ENCODE assay signal across 8 mouse cellular contexts in the genomic region with DNA sequence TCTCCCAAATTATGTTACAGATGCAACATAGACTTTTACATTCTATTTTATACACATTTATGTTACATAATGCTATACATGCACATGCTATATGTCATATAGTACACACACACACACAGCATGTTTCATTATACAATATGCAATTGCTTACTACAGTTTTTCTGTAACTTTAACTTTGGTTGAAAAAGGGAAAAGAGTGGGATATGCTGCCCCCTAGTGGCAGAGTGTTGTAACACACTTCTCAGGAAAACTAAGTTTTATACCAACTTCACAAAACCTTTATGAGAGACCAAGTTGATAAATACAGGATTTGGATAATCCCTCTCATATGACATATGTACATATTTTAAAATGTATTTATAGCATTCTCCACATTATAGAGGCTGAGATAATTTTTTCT. TPM values are rescaled to one million over a fixed set of nuclear protein-coding genes. Genes with fewer than 3 reads are reported as not detected.
DNase-seq lines count a peak whose midpoint lies in the region; ATAC-seq and TF ChIP-seq lines count a peak whose summit lies in the region.

No protein-coding gene starts in this region.

- no peaks in the 10 kb centered on the region; the same call in 1 of the 2 replicates for H3K27me3 ChIP-seq in forebrain, postnatal 0 days (ENCODE audit: insufficient read depth, low read length)
- no peaks in the 10 kb centered on the region for H3K27me3 ChIP-seq in forebrain, embryonic 11.5 days (ENCODE audit: control insufficient read depth, insufficient read depth, low read length)
- H3K27me3 ChIP-seq in hindbrain, postnatal 0 days (ENCODE audit: insufficient read depth, low read length) = no peaks in the 10 kb centered on the region
- no peaks in the 10 kb centered on the region for H3K27me3 ChIP-seq in lung, postnatal 0 days (replicated peaks; ENCODE audit: insufficient read depth, low read length)

- H3K9ac ChIP-seq in forebrain, postnatal 0 days = no peak overlapping the region
- no peak overlapping the region for H3K9ac ChIP-seq in forebrain, embryonic 11.5 days (ENCODE audit: low read length)
- H3K9ac ChIP-seq in hindbrain, postnatal 0 days (replicated peaks; ENCODE audit: low read length) = no peak overlapping the region
- H3K9ac ChIP-seq in lung, postnatal 0 days (replicated peaks; ENCODE audit: low read depth) = no peak overlapping the region

- H3K4me3 ChIP-seq in forebrain, postnatal 0 days (ENCODE audit: low read depth, low read length) = no peak overlapping the region
- no peak overlapping the region for H3K4me3 ChIP-seq in forebrain, embryonic 11.5 days (ENCODE audit: low read depth, low read length)
- H3K4me3 ChIP-seq in hindbrain, postnatal 0 days (ENCODE audit: low read length) = no peak overlapping the region
- H3K4me3 ChIP-seq in lung, postnatal 0 days (ENCODE audit: low read depth, low read length) = no peak overlapping the region

- ATAC-seq in forebrain, postnatal 0 days = 0 out of 2 replicates have a peak, but pooled peaks have one; percentile 29
- ATAC-seq in forebrain, embryonic 11.5 days (replicated peaks; ENCODE audit: low FRiP score) = no peak
- ATAC-seq in hindbrain, postnatal 0 days = no peak
- ATAC-seq in lung, postnatal 0 days = no peak

- no peaks in the 10 kb centered on the region for H3K9me3 ChIP-seq in forebrain, postnatal 0 days (ENCODE audit: low read length)
- no peaks in the 10 kb centered on the region for H3K9me3 ChIP-seq in forebrain, embryonic 11.5 days (ENCODE audit: control insufficient read depth, low read length)
- H3K9me3 ChIP-seq in hindbrain, postnatal 0 days (ENCODE audit: low read length) = no peaks in the 10 kb centered on the region
- H3K9me3 ChIP-seq in lung, postnatal 0 days (ENCODE audit: low read length) = no peaks in the 10 kb centered on the region

- H3K4me1 ChIP-seq in forebrain, postnatal 0 days (ENCODE audit: insufficient read depth) = no peaks in the 10 kb centered on the region
- H3K4me1 ChIP-seq in forebrain, embryonic 11.5 days (replicated peaks; ENCODE audit: control insufficient read depth, insufficient read depth, low read length) = no peaks in the 10 kb centered on the region
- no peaks in the 10 kb centered on the region for H3K4me1 ChIP-seq in hindbrain, postnatal 0 days (ENCODE audit: insufficient read depth, low read length)
- H3K4me1 ChIP-seq in lung, postnatal 0 days (ENCODE audit: insufficient read depth, low read depth, low read length) = no peaks in the 10 kb centered on the region

- no peak overlapping the region for H3K27ac ChIP-seq in forebrain, postnatal 0 days (ENCODE audit: low read depth, low read length)
- H3K27ac ChIP-seq in forebrain, embryonic 11.5 days (ENCODE audit: low read depth, low read length) = no peak overlapping the region
- no peak overlapping the region for H3K27ac ChIP-seq in hindbrain, postnatal 0 days
- no peak overlapping the region for H3K27ac ChIP-seq in lung, postnatal 0 days (ENCODE audit: low read length)

- TF ChIP-seq EP300 in lung, postnatal 0 days (IDR thresholded peaks at IDR 0.05) = no peak

- no peak overlapping the region for H3K4me2 ChIP-seq in forebrain, postnatal 0 days (ENCODE audit: low read depth)
- H3K4me2 ChIP-seq in forebrain, embryonic 11.5 days (ENCODE audit: low read depth, low read length, severe bottlenecking) = no peak overlapping the region
- H3K4me2 ChIP-seq in hindbrain, postnatal 0 days (ENCODE audit: low read depth, low read length) = no peak overlapping the region
- H3K4me2 ChIP-seq in lung, postnatal 0 days (replicated peaks; ENCODE audit: low read depth, low read length) = no peak overlapping the region

- H3K36me3 ChIP-seq in forebrain, postnatal 0 days (ENCODE audit: insufficient read depth) = no peaks in the 10 kb centered on the region
- no peaks in the 10 kb centered on the region for H3K36me3 ChIP-seq in forebrain, embryonic 11.5 days (ENCODE audit: control insufficient read depth, insufficient read depth, low read length)
- no peaks in the 10 kb centered on the region for H3K36me3 ChIP-seq in hindbrain, postnatal 0 days (ENCODE audit: insufficient read depth, low read length)
- H3K36me3 ChIP-seq in lung, postnatal 0 days (ENCODE audit: insufficient read depth, low read length) = no peaks in the 10 kb centered on the region

- DNase-seq in forebrain, postnatal 0 days = peak; percentile 86
- no peak for DNase-seq in forebrain, embryonic 11.5 days (ENCODE audit: low spot score)
- peak; percentile 64 for DNase-seq in ovary, postnatal 14 days (ENCODE audit: low spot score)
- no peak for DNase-seq in ovary, postnatal 36 days (ENCODE audit: low spot score)
- DNase-seq in c-Kit-positive CD71-positive TER-119-positive erythroid progenitor cells, embryonic 14.5 days (ENCODE audit: low spot score) = peak; percentile 31
- peak; percentile 75 for DNase-seq in hindbrain, postnatal 0 days (ENCODE audit: low spot score)
- peak; percentile 68 for DNase-seq in lung, postnatal 0 days (ENCODE audit: low spot score)
- peak; percentile 42 for DNase-seq in thymus, postnatal 0 days (ENCODE audit: low spot score)

- peak; percentile 87 for TF ChIP-seq CTCF in forebrain, postnatal 0 days (IDR thresholded peaks at IDR 0.05; ENCODE audit: low read depth)
- TF ChIP-seq CTCF in hindbrain, postnatal 0 days (IDR thresholded peaks at IDR 0.05; ENCODE audit: low read depth) = peak; percentile 87
- peak; percentile 83 for TF ChIP-seq CTCF in lung, postnatal 0 days (IDR thresholded peaks at IDR 0.05)

RNA-seq across cellular contexts. Expression of a gene that starts 51.6 kb away (rescaled TPM):
- 101 and 120 TPM in 2 replicates for total RNA-seq in forebrain, postnatal 0 days (2014; rRNA removed)
- polyA plus RNA-seq in forebrain, postnatal 0 days (2015; fragmentation: Nextera tagmentation; extraction: Ambion mirVana) = 56.0 and 73.0 TPM in 2 replicates
- 13.3 and 15.7 TPM in 2 replicates for polyA plus RNA-seq in forebrain, embryonic 11.5 days (2014; fragmentation: Nextera tagmentation; extraction: Ambion mirVana)
- 191 and 194 TPM in 2 replicates for total RNA-seq in hindbrain, postnatal 0 days (2014; rRNA removed)
- polyA plus RNA-seq in hindbrain, postnatal 0 days (2015; fragmentation: Nextera tagmentation; extraction: Ambion mirVana) = 90.0 and 96.4 TPM in 2 replicates
- 8.0 and 10.4 TPM in 2 replicates for polyA plus RNA-seq in lung, postnatal 0 days (2015; fragmentation: Nextera tagmentation; extraction: Ambion mirVana)
- 1.2 and 1.6 TPM in 2 replicates for polyA plus RNA-seq in thymus, postnatal 0 days (2015; fragmentation: Nextera tagmentation; extraction: Ambion mirVana)

Comparison
In these comparisons a context has a peak if more than half of its experiments do, and no peak if none do; other contexts are left out.
1. DNase-seq: peak in forebrain, postnatal 0 days (single experiment), ovary, postnatal 14 days (single experiment), c-Kit-positive CD71-positive TER-119-positive erythroid progenitor cells, embryonic 14.5 days (single experiment), hindbrain, postnatal 0 days (single experiment), lung, postnatal 0 days (single experiment) and thymus, postnatal 0 days (single experiment); none in forebrain, embryonic 11.5 days (single experiment) and ovary, postnatal 36 days (single experiment).
2. Peak in every context shown above with its lines, with median percentiles within 50 percentile points of each other: CTCF ChIP-seq.